Mouse (Mus musculus) neural tube, embryonic 13.5 days (tissue): ENCODE measurements around the gene Tspan1. TPM values are rescaled to one million over a fixed set of nuclear protein-coding genes. Genes with fewer than 3 reads are reported as not detected.

Experiments
- ATAC-seq: fragments of 200-750 bp; cut with Nextera tagmentation; 2 replicates; pipeline ENCODE4 v1.8.0; 2017; ENCODE audit warnings: low read depth, mild to moderate bottlenecking, moderate TSS enrichment, moderate library complexity
- H3K27ac ChIP-seq: fragments of 300-500 bp; sonication (generic); replicated peaks from 2 replicates; pipeline ENCODE4 v1.5.1; 2015; ENCODE audit warnings: moderate library complexity, mild to moderate bottlenecking, inconsistent platforms
- H3K27me3 ChIP-seq: fragments of 300-500 bp; sonication (generic); 2 replicates; pipeline ENCODE4 v1.6.1; 2015; ENCODE audit warnings: mild to moderate bottlenecking, inconsistent platforms
- H3K36me3 ChIP-seq: fragments of 300-500 bp; sonication (generic); 2 replicates; pipeline ENCODE4 v1.6.1; 2015; ENCODE audit warnings: mild to moderate bottlenecking, inconsistent platforms
- H3K4me1 ChIP-seq: fragments of 300-500 bp; sonication (generic); replicated peaks from 2 replicates; pipeline ENCODE4 v1.6.1; 2015; ENCODE audit warnings: inconsistent platforms
- H3K4me2 ChIP-seq: fragments of 300-500 bp; sonication (generic); 2 replicates; pipeline ENCODE4 v1.6.1; 2015; ENCODE audit warnings: inconsistent platforms, mild to moderate bottlenecking, moderate library complexity
- H3K4me3 ChIP-seq: fragments of 300-500 bp; sonication (generic); 2 replicates; pipeline ENCODE4 v1.5.1; 2015; ENCODE audit warnings: mild to moderate bottlenecking, inconsistent platforms
- H3K9ac ChIP-seq: fragments of 300-500 bp; sonication (generic); 2 replicates; pipeline ENCODE4 v1.6.1; 2015; ENCODE audit warnings: moderate library complexity, mild to moderate bottlenecking, inconsistent platforms
- H3K9me3 ChIP-seq: fragments of 300-500 bp; sonication (generic); 2 replicates; pipeline ENCODE4 v1.6.1; 2016; ENCODE audit warnings: inconsistent platforms
- WGBS: fragments of 180-500 bp; shearing (Covaris S2); methylation state at CpG from one replicate; pipeline ENCODE4 v1.1.7; 2015; 5-methylcytosine and 5-hydroxymethylcytosine counted together
- polyA plus RNA-seq: library from polyadenylated mRNA; unstranded; fragments of >200 nt; fragmentation: Nextera tagmentation; extraction: Ambion mirVana; gene quantifications from 2 replicates; pipeline ENCODE4 v1.2.1, GENCODE M21; 2015

Tspan1 gene
- polyA plus RNA-seq, 1 experiment from 2014 or later = not detected

DNA sequence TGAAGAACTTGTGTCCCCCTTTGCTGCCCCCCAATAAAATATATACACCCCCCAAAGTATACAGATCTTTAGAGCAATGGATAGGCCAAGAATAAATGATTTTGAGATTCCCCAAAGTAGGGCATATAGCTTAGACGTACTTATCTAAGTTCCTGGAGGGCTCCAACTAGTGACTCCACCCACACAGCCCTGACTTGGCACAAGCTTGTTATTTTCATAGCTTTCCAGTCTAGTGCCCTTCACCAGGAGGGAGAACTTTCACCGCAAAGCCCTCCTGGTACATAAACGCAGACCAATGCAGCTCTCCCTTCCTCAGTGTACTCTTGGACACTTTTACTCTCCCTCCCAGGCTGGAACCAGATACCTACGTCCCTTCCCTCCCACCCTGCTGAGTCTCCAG is 5.3 kb downstream of the Tspan1 start:
- Histone ChIP-seq H3K36me3 (peaks cover 35% of the 10 kb centered on the region), H3K27ac (no peak overlapping the region), H3K9ac (no peak overlapping the region), H3K4me2 (no peak overlapping the region), H3K4me3 (no peak overlapping the region), H3K27me3 (no peaks in the 10 kb centered on the region), H3K9me3 (no peaks in the 10 kb centered on the region), H3K4me1 (no peaks in the 10 kb centered on the region)
- ATAC-seq = no peak
- WGBS = 83% methylated on average over 4 of the region's 4 CpGs

DNA sequence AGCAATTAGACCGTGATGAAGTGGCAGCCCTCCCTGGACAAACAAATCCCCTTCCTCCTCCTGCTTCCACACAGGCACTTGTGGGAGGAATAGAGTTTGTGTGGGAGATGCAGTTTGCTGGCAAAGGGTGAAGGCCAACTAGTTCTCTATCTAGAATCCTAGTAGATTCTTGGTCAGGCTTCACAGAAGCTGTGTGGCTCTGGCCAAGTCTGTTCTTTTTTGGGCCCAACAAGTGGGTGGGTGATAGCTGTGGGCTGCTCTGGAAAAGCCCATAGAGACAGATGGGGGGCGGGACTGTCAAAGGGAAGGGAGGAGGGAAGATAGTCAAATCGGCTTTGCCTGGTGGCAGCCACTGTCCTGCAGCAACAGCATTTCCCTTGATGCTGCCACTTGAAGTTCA is 6.6 kb downstream of the Tspan1 start:
- no peak overlapping the region for H3K4me3 ChIP-seq
- ATAC-seq = no peak
- no peaks in the 10 kb centered on the region for H3K27me3 ChIP-seq
- H3K9ac ChIP-seq = no peak overlapping the region
- no peak overlapping the region for H3K4me2 ChIP-seq
- 81% methylated on average over 3 of the region's 3 CpGs for WGBS
- peaks cover 48% of the 10 kb centered on the region for H3K36me3 ChIP-seq
- H3K27ac ChIP-seq = no peak overlapping the region
- H3K4me1 ChIP-seq = no peaks in the 10 kb centered on the region
- no peaks in the 10 kb centered on the region for H3K9me3 ChIP-seq

DNA sequence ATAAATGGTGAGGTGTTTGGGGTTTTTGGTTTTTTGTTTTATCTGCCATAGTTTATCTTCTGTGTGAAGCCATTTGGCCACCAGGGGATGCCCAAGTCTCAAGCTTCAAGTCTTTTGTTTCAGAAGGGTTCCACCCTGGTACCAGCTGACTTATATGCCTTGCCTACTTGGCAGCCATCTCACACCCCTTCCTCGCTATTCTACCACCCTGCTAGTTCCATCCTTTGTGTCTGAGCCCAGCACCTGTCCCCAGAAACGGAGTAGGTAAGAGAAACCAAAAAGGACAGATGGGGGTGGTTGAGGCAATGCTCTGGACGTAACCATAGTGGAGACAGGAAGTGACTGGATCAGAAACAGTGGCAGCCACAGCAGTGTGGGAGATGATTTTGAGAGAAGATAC is 7.5 kb downstream of the Tspan1 start:
- Histone ChIP-seq H3K4me2 (no peak overlapping the region), H3K4me3 (no peak overlapping the region), H3K36me3 (peaks cover 57% of the 10 kb centered on the region), H3K9ac (no peak overlapping the region), H3K9me3 (no peaks in the 10 kb centered on the region), H3K27ac (no peak overlapping the region), H3K4me1 (no peaks in the 10 kb centered on the region), H3K27me3 (no peaks in the 10 kb centered on the region)
- 71% methylated on average over 3 of the region's 3 CpGs for WGBS
- ATAC-seq = no peak

DNA sequence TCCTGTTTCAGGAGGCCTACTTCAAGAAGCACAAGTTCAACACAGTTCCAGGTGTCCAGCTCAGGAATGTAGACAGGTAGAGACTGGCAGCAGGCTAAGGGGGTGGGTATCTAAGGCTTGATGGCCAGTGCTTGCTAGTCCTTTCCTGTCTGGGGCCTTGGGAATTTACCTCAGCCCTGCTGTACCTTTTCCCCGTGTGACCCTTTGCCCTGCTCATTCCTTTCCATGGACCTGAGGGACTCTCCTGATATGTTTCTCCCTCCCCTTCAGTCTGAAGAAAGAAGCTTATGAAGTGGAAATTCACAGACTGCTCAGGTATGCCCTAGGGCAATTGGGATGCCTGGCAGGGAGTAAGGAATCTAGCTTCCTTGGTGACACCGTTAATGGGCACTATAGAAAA is 9.5 kb downstream of the Tspan1 start:
- H3K4me1 ChIP-seq = 0 out of 2 replicates have a peak, but pooled peaks cover 3% of the 10 kb centered on the region
- no peak for ATAC-seq
- no peak overlapping the region for H3K4me2 ChIP-seq
- no peak overlapping the region for H3K9ac ChIP-seq
- H3K4me3 ChIP-seq = no peak overlapping the region
- WGBS = 91% methylated on average over 2 of the region's 2 CpGs
- H3K27ac ChIP-seq = no peak overlapping the region
- no peaks in the 10 kb centered on the region for H3K9me3 ChIP-seq
- H3K27me3 ChIP-seq = no peaks in the 10 kb centered on the region
- peaks cover 77% of the 10 kb centered on the region for H3K36me3 ChIP-seq

DNA sequence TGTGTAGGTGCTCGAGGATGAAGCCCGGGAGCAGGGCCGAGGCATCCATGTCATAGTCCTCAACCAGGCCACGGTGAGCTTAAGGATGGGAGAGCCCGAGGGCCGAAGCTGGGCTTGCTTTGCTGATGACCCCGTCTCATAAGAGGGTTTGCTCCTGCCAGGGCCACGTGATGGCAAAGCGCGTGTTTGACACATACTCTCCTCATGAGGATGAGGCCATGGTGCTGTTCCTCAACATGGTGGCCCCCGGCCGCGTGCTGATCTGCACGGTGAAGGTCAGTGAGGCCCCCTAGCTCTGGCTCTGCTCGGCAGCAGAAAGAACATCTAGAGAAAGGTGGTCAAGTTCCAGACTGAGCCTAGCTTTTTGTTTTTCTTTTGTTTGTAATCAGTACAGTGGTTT is 14.7 kb downstream of the Tspan1 start:
- Histone ChIP-seq H3K27me3 (no peaks in the 10 kb centered on the region), H3K27ac (no peak overlapping the region), H3K4me3 (no peak overlapping the region), H3K9me3 (no peaks in the 10 kb centered on the region), H3K36me3 (peaks cover 60% of the 10 kb centered on the region), H3K4me1 (peaks cover 23% of the 10 kb centered on the region), H3K9ac (no peak overlapping the region), H3K4me2 (no peak overlapping the region)
- WGBS = 91% methylated on average over 15 of the region's 15 CpGs
- no peak for ATAC-seq

DNA sequence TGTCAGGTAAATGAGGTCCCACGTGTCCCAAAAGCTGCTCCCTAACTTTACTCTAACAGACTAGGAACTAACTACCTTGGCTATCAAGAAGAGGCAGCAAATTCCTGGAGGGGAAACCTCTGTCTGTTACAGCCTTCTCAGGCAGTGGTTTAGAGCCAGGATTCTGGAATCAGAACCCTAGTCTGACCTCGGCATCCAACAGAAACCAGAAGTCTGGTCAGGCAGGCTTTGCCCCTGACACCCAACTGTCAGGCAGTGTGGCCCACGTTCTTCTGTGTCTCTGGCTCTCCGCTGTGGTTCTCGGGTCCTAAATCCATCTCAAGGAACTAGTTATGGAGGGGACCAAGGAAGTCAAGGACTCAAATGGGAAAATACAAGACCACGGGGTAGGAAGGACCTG is 16.2 kb downstream of the Tspan1 start, which contains the start of gene Lurap1:
Lurap1 (minus strand) TSS at position 101 of the 400 bp plus-strand sequence.
- Histone ChIP-seq H3K4me2 (peak within 1 kb of the TSS; percentile 68), H3K9me3 (no peaks in the 10 kb centered on the region), H3K9ac (peak within 1 kb of the TSS; percentile 95), H3K4me1 (peaks cover 23% of the 10 kb centered on the region), H3K27me3 (no peaks in the 10 kb centered on the region), H3K27ac (peak within 1 kb of the TSS; percentile 89), H3K4me3 (peak within 1 kb of the TSS; percentile 73), H3K36me3 (peaks cover 45% of the 10 kb centered on the region)
- ATAC-seq = no peak
- 78% methylated on average over 6 of the region's 6 CpGs for WGBS

DNA sequence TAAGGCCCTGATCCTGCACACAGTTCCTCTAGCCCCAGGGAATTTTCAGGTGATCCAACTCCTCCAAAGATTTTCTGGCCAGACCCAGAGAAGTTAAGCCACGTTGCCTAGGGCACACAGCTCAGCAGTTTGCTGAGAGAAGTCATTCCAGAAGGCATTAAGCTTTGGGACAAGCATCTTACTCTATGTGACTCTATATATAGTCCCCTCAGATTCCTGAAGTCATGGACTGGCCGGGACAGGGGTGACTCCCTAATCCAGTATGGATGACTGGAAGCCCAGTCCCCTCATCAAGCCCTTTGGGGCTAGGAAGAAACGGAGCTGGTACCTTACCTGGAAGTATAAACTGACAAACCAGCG is 16.6 kb downstream of the Tspan1 start:
- Histone ChIP-seq H3K9ac (peak overlapping the region; percentile 95), H3K9me3 (no peaks in the 10 kb centered on the region), H3K27me3 (no peaks in the 10 kb centered on the region), H3K4me2 (peak overlapping the region; percentile 68), H3K4me3 (peak overlapping the region; percentile 73), H3K27ac (peak overlapping the region; percentile 89), H3K36me3 (peaks cover 41% of the 10 kb centered on the region), H3K4me1 (peaks cover 23% of the 10 kb centered on the region)
- WGBS = 27% methylated on average over 4 of the region's 4 CpGs
- peak; percentile 45 for ATAC-seq

DNA sequence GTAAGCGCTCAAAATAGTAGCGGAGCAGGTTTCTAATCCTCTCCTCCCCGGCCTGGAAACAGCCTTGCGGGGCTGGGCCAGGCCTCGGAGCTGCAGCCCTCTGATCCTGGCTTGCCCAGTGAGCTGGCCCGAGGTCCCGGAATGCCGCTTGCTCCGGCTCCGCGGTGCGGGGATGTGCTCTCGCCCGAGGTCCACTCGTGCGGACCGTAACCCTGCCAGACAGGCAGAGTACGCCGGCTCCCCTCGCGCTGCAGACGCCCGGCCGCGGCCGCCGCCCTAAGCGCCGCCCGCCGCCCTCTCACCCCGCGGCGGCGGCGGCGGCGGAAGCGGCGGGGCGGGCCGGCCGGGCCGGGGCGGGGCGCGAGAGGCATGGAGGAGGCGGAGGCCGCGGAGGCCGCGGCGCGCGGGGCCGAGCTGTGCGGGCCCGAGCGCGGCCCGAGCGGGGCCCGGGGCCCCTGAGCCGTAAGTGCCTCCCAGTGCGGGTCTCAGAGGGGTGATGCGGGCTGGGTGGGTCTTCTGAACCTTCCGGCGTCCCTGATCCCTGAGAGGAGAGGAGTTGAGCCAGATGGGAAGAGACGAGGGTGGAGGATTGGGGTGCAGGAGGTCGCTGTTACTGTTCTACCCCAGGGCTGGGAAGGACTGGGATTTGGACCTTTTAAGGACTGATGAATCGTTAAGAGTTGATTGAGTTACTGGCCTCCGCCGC is 17.1 kb downstream of the Tspan1 start:
- Histone ChIP-seq H3K9ac (peak overlapping the region; percentile 95), H3K36me3 (peaks cover 36% of the 10 kb centered on the region), H3K9me3 (no peaks in the 10 kb centered on the region), H3K4me2 (peak overlapping the region; percentile 68), H3K4me1 (peaks cover 23% of the 10 kb centered on the region), H3K27ac (peak overlapping the region; percentile 89), H3K4me3 (peak overlapping the region; percentile 73), H3K27me3 (no peaks in the 10 kb centered on the region)
- ATAC-seq = peak; percentile 93
- WGBS = under 1% methylated on average over 73 of the region's 73 CpGs

DNA sequence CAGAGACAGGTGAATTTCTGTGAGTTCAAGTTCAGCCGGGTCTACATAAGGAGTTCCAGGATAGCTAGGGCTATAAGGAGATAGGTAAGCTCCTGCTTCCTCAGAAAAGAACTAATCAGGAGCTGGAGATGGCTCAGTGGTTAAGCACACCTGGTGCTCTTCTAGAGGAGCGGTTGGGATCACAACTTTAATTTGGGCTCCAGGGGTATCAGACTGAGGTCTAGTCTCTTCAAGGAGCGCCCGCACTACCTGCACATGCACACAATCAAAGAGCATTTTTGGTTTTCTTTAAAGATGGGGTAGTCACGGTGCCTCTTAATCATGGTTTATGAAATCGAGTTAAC is 17.6 kb downstream of the Tspan1 start:
- Histone ChIP-seq H3K9ac (peak overlapping the region; percentile 95), H3K9me3 (no peaks in the 10 kb centered on the region), H3K27ac (peak overlapping the region; percentile 89), H3K4me2 (peak overlapping the region; percentile 68), H3K27me3 (peaks cover 4% of the 10 kb centered on the region), H3K4me1 (peaks cover 24% of the 10 kb centered on the region), H3K4me3 (peak overlapping the region; percentile 73), H3K36me3 (peaks cover 30% of the 10 kb centered on the region)
- ATAC-seq = peak; percentile 16; the same call in 1 of the 2 replicates
- WGBS = 19% methylated on average over 6 of the region's 6 CpGs

DNA sequence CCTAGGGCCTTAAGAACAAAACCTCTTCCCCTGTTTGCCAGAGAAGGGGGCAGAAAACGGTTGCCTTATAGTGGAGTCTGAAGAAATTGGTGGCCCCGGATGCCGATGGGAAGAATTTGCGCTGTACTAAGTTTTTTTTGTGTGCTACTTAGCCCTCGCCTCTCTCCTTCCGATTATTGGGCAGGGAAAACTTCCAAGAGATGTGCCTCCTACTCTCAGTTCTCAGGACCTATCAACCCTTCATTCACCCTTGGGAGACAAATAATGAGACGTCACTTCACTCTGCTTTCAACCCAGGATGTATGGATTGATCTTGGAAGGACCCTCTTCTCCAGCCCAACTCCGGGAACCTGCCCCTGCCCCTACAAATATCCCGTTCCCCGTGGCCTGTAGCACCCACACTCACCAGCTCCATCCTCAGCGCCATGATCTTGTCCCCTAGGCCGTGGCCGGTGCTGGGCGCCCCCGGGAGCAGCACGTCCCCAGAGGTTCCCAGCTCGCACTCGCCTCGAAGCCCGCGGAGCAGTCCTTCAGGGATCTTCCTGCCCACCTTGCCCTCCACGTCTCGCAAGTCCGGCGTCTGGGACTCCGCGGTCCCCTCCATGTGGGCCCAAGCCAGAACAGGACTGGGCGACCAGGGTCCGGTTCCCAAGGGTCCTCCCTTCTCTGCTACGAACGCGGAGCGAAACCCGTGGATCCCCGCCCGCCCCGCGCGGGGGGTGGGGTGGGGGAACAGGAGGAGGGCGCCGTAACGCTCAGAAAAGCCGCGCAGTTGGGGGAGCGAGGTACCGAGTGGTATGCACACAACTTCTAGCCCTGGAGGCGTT is 23.3 kb downstream of the Tspan1 start:
- Histone ChIP-seq H3K36me3 (no peaks in the 10 kb centered on the region), H3K9me3 (no peaks in the 10 kb centered on the region), H3K4me1 (peaks cover 18% of the 10 kb centered on the region), H3K4me2 (peak overlapping the region; percentile 97), H3K27me3 (peaks cover 25% of the 10 kb centered on the region), H3K27ac (no peak overlapping the region), H3K4me3 (peak overlapping the region; percentile 58), H3K9ac (peak overlapping the region; percentile 80)
- peak; percentile 63 for ATAC-seq
- WGBS = under 1% methylated on average over 47 of the region's 47 CpGs

DNA sequence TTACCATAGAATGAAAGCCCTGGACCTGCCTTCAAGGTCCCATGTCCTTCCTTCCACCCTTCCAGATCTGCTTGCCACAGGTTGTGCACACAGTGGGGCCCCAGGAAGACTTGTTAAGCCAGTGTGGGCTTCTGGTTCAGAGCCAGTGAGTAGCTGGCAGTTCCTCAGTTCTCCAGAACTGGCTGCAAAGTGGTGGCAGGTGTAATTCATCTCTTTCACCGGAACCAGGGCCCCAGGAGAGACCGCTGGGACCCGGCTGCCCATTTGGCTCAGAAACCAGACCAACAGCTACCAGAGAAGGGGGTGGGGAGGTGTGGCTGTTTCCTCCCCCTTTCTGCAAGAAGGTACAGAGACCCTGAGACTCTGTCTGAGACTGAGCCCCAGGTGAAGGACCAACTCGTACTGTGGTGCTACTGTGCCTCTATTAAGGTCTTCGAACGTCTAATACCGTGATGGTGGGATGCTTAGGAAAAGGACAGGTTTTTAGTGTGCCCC is 24.0 kb downstream of the Tspan1 start:
- Histone ChIP-seq H3K27me3 (peaks cover 25% of the 10 kb centered on the region), H3K9ac (no peak overlapping the region), H3K4me2 (peak overlapping the region; percentile 97), H3K4me1 (peaks cover 18% of the 10 kb centered on the region), H3K27ac (no peak overlapping the region), H3K9me3 (no peaks in the 10 kb centered on the region), H3K4me3 (peak overlapping the region; percentile 58), H3K36me3 (no peaks in the 10 kb centered on the region)
- WGBS = 8% methylated on average over 7 of the region's 7 CpGs
- ATAC-seq = peak; percentile 25; the same call in 1 of the 2 replicates

DNA sequence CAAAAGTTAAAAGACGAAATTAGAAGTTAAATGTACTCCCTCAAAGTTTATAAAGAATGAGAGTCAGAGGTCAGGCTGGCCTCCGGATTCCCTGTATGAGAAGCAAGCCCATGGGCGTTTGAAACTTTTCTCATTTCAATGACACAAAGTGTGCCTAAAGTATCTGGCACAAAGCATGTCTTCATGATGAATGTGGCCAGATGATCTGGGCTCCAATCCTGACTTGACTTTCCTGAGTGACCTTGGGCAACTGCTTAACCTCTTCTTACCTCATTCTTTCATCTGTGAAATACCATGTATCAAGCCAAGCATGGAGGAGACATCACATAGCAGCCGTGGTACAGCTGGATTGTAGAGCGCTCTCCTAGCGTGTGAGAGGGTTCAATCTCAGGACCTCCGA is 25.1 kb downstream of the Tspan1 start:
- no peak overlapping the region for H3K4me3 ChIP-seq
- no peak overlapping the region for H3K4me2 ChIP-seq
- no peaks in the 10 kb centered on the region for H3K9me3 ChIP-seq
- H3K27me3 ChIP-seq = peaks cover 25% of the 10 kb centered on the region
- H3K36me3 ChIP-seq = no peaks in the 10 kb centered on the region
- peaks cover 18% of the 10 kb centered on the region for H3K4me1 ChIP-seq
- no peak overlapping the region for H3K27ac ChIP-seq
- ATAC-seq = no peak
- no peak overlapping the region for H3K9ac ChIP-seq
- WGBS = 70% methylated on average over 7 of the region's 7 CpGs
